Mouse (Mus musculus): ENCODE measurements at regions not wholly inside any gene's neighbourhood (a gene's known extent, or its start where the extent isn't known, plus 50 kb on each side); places are given as distances from the start of the nearest gene placed in this dataset.

GRCm38 (mm10) chr8:117880279-117880975 lies 78.7 kb upstream of the Mphosph6 start:
- Histone ChIP-seq H3K4me1 (ENCODE audit: control insufficient read depth in 1 of 2, insufficient read depth in 2 of 2) (no peaks in the 10 kb centered on the region), H3K27me3 (replicated peaks) (peaks cover 11% of the 10 kb centered on the region), H3K4me2 (ENCODE audit: insufficient read depth, low read depth, poor library complexity, severe bottlenecking) (no peak overlapping the region), H3K27ac (ENCODE audit: insufficient read depth, low read depth) (no peak overlapping the region), H3K79me2 (replicated peaks; ENCODE audit: control insufficient read depth, extremely low read depth, insufficient read depth, poor library complexity, severe bottlenecking) (no peaks in the 10 kb centered on the region), H3K4me3 (replicated peaks in 1 of 3; ENCODE audit: low read depth in 2 of 3, low read length in 2 of 3, poor library complexity in 1 of 3) (no peak overlapping the region), H3K9me3 (replicated peaks; ENCODE audit: low read length) (no peaks in the 10 kb centered on the region), H3K9ac (ENCODE audit: insufficient read depth, low read depth) (no peak overlapping the region), H3K36me3 (replicated peaks in 1 of 2; ENCODE audit: control insufficient read depth in 1 of 2, insufficient read depth in 1 of 2, low read length in 1 of 2) (no peaks in the 10 kb centered on the region)
- no peak for DNase-seq (ENCODE audit: extremely low read depth)
- TF ChIP-seq MAX (IDR thresholded peaks at IDR 0.05; ENCODE audit: low read length) (no peak), TBP (conservative IDR thresholded peaks at IDR 0.05; ENCODE audit: low read depth, low read length) (no peak), MXI1 (IDR thresholded peaks at IDR 0.05; ENCODE audit: low read depth, low read length) (no peak)
- dilution Hi-C loops (cut with MboI; ENCODE audit: extremely low pct_ligation_motif_present, extremely low pct_unique_long_range_greater_than_20kb, low sequenced_read_pairs) (no loop called here), in situ Hi-C loops (cut with MboI; ENCODE audit: low pct_ligation_motif_present, low pct_unique_long_range_greater_than_20kb, low sequenced_read_pairs) (no loop called here)

DNA sequence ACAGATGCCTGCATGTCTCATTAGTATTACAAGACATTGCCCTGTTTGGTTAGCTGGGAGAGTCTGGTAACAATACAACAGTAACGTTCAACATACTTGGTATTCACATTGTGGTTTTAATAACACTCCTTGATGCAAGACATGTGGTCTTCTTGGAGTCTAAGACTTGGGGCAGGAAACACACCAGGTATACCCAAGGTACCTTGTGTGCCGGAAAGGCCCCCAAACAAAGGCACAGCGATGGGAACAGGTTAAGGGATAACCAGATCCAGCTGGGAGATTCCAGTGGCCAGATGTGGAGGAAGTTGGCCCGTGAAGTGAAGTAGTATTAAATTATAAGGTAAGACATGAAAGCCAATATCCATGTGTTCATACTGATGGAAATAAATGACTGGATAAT lies 71.9 kb upstream of the Mphosph6 start:
- DNase-seq (ENCODE audit: extremely low read depth), result no peak
- Histone ChIP-seq H3K36me3 (replicated peaks in 1 of 2; ENCODE audit: control insufficient read depth in 1 of 2, insufficient read depth in 1 of 2, low read length in 1 of 2) (no peaks in the 10 kb centered on the region), H3K27me3 (replicated peaks) (peaks cover 1% of the 10 kb centered on the region), H3K4me1 (ENCODE audit: control insufficient read depth in 1 of 2, insufficient read depth in 2 of 2) (no peaks in the 10 kb centered on the region), H3K4me2 (ENCODE audit: insufficient read depth, low read depth, poor library complexity, severe bottlenecking) (no peak overlapping the region), H3K27ac (ENCODE audit: insufficient read depth, low read depth) (no peak overlapping the region), H3K4me3 (replicated peaks in 1 of 3; ENCODE audit: low read depth in 2 of 3, low read length in 2 of 3, poor library complexity in 1 of 3) (no peak overlapping the region), H3K9me3 (replicated peaks; ENCODE audit: low read length) (no peaks in the 10 kb centered on the region), H3K9ac (ENCODE audit: insufficient read depth, low read depth) (no peak overlapping the region), H3K79me2 (replicated peaks; ENCODE audit: control insufficient read depth, extremely low read depth, insufficient read depth, poor library complexity, severe bottlenecking) (no peaks in the 10 kb centered on the region)
- TF ChIP-seq CHD2 (IDR thresholded peaks at IDR 0.05; ENCODE audit: low read length) (no peak), KAT2A (IDR thresholded peaks at IDR 0.05; ENCODE audit: insufficient replicate concordance, low read length) (no peak)
- in situ Hi-C loops (cut with MboI; ENCODE audit: low pct_ligation_motif_present, low pct_unique_long_range_greater_than_20kb, low sequenced_read_pairs), result loop anchor here (25.0 kb wide), 1 partner anchor 236 kb away; no protein-coding TSS in a partner anchor
- dilution Hi-C loops (cut with MboI; ENCODE audit: extremely low pct_ligation_motif_present, extremely low pct_unique_long_range_greater_than_20kb, low sequenced_read_pairs), result no loop called here

DNA sequence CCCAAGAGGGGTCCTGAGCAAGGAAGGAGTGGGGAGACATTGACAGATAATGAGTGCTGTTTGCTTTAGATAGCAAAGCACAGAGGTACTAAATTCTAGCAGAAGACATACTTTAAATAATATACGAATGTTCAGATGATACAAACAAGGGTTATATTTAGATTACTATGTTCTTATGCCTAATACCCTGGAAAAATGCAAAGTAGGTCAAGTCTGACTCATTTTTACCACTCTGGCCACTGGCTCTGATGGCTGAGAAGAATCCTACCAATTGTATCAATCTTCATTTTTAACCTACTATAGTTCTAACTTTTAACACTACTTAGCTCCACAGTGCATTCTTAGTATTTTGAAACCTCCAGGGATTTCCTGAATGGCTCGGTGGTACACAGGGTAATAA lies 65.4 kb upstream of the Mphosph6 start:
- in situ Hi-C loops (cut with MboI; ENCODE audit: low pct_ligation_motif_present, low pct_unique_long_range_greater_than_20kb, low sequenced_read_pairs), result loop anchor here (25.0 kb wide), 1 partner anchor 230 kb away; no protein-coding TSS in a partner anchor
- peaks cover 9 to 23% of the 10 kb centered on the region in 2 experiments for H3K4me1 ChIP-seq (ENCODE audit: control insufficient read depth in 1 of 2, insufficient read depth in 2 of 2)
- no peak overlapping the region for H3K9ac ChIP-seq (ENCODE audit: insufficient read depth, low read depth)
- no peaks in the 10 kb centered on the region for H3K36me3 ChIP-seq (replicated peaks in 1 of 2; ENCODE audit: control insufficient read depth in 1 of 2, insufficient read depth in 1 of 2, low read length in 1 of 2)
- H3K9me3 ChIP-seq (replicated peaks; ENCODE audit: low read length), result no peaks in the 10 kb centered on the region
- H3K27me3 ChIP-seq (replicated peaks), result no peaks in the 10 kb centered on the region
- no peak overlapping the region for H3K4me3 ChIP-seq (replicated peaks in 1 of 3; ENCODE audit: low read depth in 2 of 3, low read length in 2 of 3, poor library complexity in 1 of 3)
- TF ChIP-seq JUND (conservative IDR thresholded peaks at IDR 0.05; ENCODE audit: low read depth, low read length) (peak; percentile 83), EP300 (IDR thresholded peaks at IDR 0.05; ENCODE audit: low read length) (peak; percentile 84), JUN (IDR thresholded peaks at IDR 0.05; ENCODE audit: insufficient read depth, low read depth, low read length) (peak; percentile 70; the same call in 1 of the 2 replicates), ETS1 (conservative IDR thresholded peaks at IDR 0.05; ENCODE audit: low read depth, low read length) (no peak; the same call in 1 of the 2 replicates), MEF2A (IDR thresholded peaks at IDR 0.05; ENCODE audit: borderline replicate concordance, low read depth, low read length) (peak; percentile 80; the same call in 1 of the 2 replicates), USF2 (conservative IDR thresholded peaks at IDR 0.05; ENCODE audit: low read depth, low read length) (no peak)
- dilution Hi-C loops (cut with MboI; ENCODE audit: extremely low pct_ligation_motif_present, extremely low pct_unique_long_range_greater_than_20kb, low sequenced_read_pairs), result no loop called here
- DNase-seq (ENCODE audit: extremely low read depth), result peak; percentile 24
- no peaks in the 10 kb centered on the region for H3K79me2 ChIP-seq (replicated peaks; ENCODE audit: control insufficient read depth, extremely low read depth, insufficient read depth, poor library complexity, severe bottlenecking)
- H3K27ac ChIP-seq (ENCODE audit: insufficient read depth, low read depth), result no peak overlapping the region
- H3K4me2 ChIP-seq (ENCODE audit: insufficient read depth, low read depth, poor library complexity, severe bottlenecking), result no peak overlapping the region
